Mouse (Mus musculus) lung, postnatal 36 days (tissue): ENCODE results near the gene Usp7.

Experiments
- DNase-seq: peaks from one replicate; pipeline ENCODE4 v3.0.0; 2022; ENCODE audit warnings: mixed read lengths

The Usp7 gene

GRCm38 (mm10) chr16:8671551-8672349 is 120.4 kb downstream of the Usp7 start, which contains the start of gene Carhsp1:
Carhsp1 (minus strand) TSS chr16:8672155.
- peak; percentile 97 for DNase-seq

GRCm38 (mm10) chr16:8670041-8671035 is 121.8 kb downstream of the Usp7 start:
- DNase-seq: peak; percentile 25

- DNase-seq: no peak
Measured at GRCm38 (mm10) chr16:8669432-8669831, 122.7 kb downstream of the Usp7 start.

GRCm38 (mm10) chr16:8668386-8668785 is 123.7 kb downstream of the Usp7 start:
- DNase-seq: no peak

GRCm38 (mm10) chr16:8667814-8668213 is 124.3 kb downstream of the Usp7 start:
- peak; percentile 30 for DNase-seq

GRCm38 (mm10) chr16:8667261-8667660 is 124.8 kb downstream of the Usp7 start:
- peak; percentile 73 for DNase-seq

GRCm38 (mm10) chr16:8666452-8666851 is 125.7 kb downstream of the Usp7 start:
- peak; percentile 89 for DNase-seq

GRCm38 (mm10) chr16:8665367-8665766 is 126.7 kb downstream of the Usp7 start:
- DNase-seq: peak; percentile 49

GRCm38 (mm10) chr16:8663606-8664539 is 128.2 kb downstream of the Usp7 start:
- peak; percentile 30 for DNase-seq

GRCm38 (mm10) chr16:8663022-8663421 is 129.1 kb downstream of the Usp7 start:
- DNase-seq: peak; percentile 51

GRCm38 (mm10) chr16:8658764-8659163 is 133.3 kb downstream of the Usp7 start:
- no peak for DNase-seq

GRCm38 (mm10) chr16:8658349-8658748 is 133.8 kb downstream of the Usp7 start:
- no peak for DNase-seq

- DNase-seq: no peak
Measured at GRCm38 (mm10) chr16:8656256-8656655, 135.9 kb downstream of the Usp7 start.

GRCm38 (mm10) chr16:8655599-8655998 is 136.5 kb downstream of the Usp7 start:
- DNase-seq: peak; percentile 51

GRCm38 (mm10) chr16:8655108-8655507 is 137.0 kb downstream of the Usp7 start:
- DNase-seq: no peak

- no peak for DNase-seq
Measured at GRCm38 (mm10) chr16:8650007-8650406, 142.1 kb downstream of the Usp7 start.

GRCm38 (mm10) chr16:8645546-8645945 is 146.6 kb downstream of the Usp7 start:
- no peak for DNase-seq

- DNase-seq: peak; percentile 78
Measured at GRCm38 (mm10) chr16:8643855-8644254, 148.3 kb downstream of the Usp7 start.
